Mouse (Mus musculus): Measurements from ENCODE around the gene Repin1.

DNA sequence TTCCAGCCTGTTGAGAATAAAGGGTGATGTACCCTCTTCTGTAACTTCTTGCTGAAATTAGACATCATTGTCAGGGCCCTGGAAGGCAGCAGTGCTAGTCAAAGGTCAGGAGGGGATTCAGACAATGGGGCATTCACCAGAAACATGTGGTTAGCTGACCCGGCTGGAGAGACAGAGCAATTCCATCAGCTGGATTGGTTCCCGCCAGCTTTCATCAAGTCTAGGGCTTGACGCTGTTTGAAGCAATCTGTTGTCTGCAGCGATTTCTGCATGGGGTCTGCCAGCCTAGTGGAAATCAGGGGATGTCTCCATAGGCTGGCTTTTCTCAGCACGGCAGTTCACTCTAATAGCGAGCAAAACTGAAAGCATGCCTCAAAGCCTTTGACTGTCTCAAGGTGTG lies 42.8 kb downstream of the Repin1 start:
- TF ChIP-seq CTCF (IDR thresholded peaks at IDR 0.05; ENCODE audit: control insufficient read depth, insufficient read depth, insufficient read length), result no peak
- TF ChIP-seq MAX (IDR thresholded peaks at IDR 0.05), result no peak
- TF ChIP-seq USF1 (IDR thresholded peaks at IDR 0.05; ENCODE audit: low read depth), result no peak
- no peak for TF ChIP-seq CEBPB (IDR thresholded peaks at IDR 0.05; ENCODE audit: low read depth)
- no peak for TF ChIP-seq MYOD1 (IDR thresholded peaks at IDR 0.05; ENCODE audit: control insufficient read depth, insufficient read length, low read depth)

Data from C2C12 (cell line).